Mouse (Mus musculus) gastrocnemius, postnatal 36 days (tissue): ENCODE measurements around the gene Gm49395. TPM values are rescaled to one million over a fixed set of nuclear protein-coding genes. Genes with fewer than 3 reads are reported as not detected.

Experiments
- DNase-seq, 2 experiments: peaks; one replicate each; pipeline ENCODE4 v3.0.0; 2022
- intact Hi-C: fragments of 180-260 bp; cut with DNase I; formaldehyde crosslinking; loops from one replicate; pipeline ENCODE4 v1.15.1; 2025
- total RNA-seq, 2 experiments: library from RNA; stranded (reverse); gene quantifications; 2 replicates each; pipeline ENCODE4 v1.2.3; 2021

Gene Gm49395
- total RNA-seq, 2 experiments from 2014 or later, result 1.0 to 3.8 TPM

DNA sequence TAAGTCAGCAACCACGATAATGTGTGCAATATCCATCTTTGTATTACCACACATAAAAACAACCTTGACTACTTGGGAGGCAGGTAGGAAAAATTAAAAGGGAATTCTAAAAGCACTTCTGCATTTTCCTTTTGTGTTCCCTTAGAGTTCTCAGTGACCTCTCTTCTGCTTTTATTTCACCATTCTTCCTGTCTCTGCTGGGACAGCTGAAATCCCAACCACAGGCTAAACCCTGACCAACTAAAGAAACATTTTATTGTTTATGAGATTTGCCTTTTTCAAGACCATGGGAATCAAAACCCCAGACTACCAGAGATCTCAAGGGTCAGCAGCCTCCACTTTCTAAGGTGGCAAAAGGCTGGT is 33.8 kb downstream of the Gm49395 start:
- intact Hi-C loops, result no loop called here
- DNase-seq, result no peak

DNA sequence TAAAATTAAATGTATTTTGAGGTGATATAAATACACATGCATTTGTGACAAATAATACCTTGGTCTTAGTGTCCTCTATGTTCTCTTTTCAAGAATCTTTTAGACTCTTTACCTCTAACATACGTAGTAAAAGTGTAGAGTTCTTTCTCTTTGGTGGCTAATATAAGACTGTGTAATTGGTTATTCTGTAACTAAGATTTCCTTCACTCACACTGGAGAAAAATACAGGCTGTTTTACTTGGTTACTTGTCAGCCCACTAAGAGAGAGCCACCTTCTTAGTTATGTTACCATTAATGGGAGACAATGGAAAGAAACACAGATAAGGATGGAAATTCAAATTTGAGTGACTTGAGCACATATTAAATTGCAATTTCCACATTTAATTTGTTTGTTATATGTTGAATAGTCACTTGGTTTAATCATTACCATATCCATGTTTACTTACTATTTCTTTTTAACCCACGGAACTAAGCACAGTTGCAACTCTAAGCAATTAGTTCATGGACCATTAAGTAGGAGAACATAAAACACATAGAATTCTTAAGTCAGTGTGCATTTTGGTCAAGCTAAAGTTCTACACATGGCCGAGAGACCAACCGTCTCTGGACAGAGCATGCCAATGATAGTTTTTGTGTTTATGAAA is 34.3 kb downstream of the Gm49395 start:
- DNase-seq, result no peak
- intact Hi-C loops, result no loop called here

DNA sequence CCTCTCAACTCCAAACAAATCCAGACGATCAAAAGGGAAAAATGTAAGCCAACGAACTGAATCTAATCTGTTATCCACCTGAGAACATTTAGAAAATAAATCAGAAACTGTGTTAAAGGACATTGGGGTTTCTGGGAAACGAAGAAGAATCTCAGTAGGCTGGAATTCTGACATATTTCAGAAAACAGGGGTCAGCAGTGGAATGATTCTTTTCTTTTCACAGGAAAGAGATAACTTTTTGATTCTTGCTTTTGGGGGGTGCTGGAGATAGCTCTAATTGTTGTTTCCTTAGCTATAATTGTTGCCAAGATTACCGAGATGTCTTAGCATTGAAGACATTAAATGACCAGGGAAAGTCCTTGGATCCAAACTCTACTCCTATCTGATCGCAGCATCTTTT is 44.2 kb downstream of the Gm49395 start:
- intact Hi-C loops, result no loop called here
- no peak for DNase-seq

DNA sequence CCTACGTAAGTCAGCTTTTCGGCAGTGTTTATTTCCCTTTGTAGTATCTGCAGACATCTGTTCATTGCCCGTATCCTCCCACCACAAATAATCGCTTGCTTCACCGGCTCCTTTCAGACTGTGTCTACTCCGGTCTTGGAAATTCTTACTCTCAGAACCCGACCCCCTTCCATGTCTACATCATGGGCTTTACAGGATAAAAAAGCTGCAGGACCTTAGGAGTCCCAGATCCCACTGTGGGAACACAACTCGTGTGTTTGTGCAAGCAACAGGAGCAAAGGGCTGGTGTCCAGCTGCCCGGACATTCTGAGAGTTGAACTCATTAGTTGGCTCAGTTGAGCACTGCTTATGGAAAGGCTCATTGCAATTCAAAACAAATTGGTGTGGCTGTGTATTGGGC is 46.9 kb downstream of the Gm49395 start:
- DNase-seq, result no peak
- intact Hi-C loops, result no loop called here

DNA sequence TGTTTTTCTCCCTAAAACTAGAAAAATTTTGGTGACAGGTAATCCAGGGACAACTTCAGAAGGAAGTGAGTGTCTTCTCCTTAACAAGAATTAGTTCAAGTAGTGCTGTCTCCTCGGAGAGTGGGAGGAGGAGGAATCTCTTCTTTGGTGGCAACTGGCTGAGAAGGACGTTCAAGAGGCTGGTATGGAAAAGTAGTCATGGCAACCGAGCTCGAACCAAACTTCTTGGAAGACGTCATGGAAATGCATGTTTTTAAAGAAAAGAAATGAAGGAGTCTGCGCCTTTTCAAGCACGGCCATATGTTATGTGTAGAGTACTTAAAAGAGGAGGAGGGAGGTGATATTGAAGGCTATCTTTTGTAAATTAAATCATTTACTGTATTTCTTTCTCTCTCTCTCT is 49.2 kb downstream of the Gm49395 start:
- DNase-seq, result no peak
- intact Hi-C loops, result no loop called here

DNA sequence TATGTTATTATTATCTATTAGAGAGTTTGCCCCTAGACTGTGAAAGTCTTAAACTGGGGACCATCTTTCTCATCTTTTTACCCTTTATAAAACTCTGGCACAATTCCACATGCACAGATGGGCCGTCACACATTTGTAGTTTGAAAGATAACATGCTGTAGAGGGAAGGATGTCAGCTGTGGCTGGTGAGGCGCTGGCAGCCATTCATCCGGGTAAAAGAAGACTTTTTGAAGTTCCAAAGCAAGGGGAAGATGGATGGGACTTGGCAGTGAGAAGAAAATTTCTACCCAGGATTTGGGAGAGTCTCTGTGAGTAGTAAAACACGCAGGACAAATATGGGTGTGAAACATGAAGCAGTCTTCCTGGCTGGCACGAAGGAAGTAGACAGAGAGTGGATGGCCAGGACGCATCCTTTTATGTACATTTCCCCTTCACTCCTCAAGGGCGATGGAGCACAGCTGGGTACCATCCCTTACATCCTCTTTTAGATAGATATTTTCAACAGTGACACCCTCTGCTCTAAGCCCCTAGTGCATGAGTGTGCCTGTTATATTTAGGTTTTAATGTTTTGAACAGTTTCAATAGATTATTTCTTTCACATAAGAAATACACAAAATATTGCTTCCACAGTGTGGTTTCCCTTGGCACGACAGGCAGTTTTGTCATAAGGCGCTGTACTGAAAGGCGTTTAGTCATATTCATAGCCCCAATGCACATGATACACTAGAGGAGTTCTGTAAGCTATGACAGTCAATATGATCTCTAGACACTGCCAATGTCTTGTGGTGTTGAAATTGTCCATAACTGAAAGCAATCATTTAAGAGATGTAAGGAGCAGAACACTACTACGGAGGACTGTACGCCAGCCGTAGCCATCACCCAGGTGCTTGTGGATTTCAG is 50.8 kb downstream of the Gm49395 start:
- intact Hi-C loops, result no loop called here
- no peak for DNase-seq

DNA sequence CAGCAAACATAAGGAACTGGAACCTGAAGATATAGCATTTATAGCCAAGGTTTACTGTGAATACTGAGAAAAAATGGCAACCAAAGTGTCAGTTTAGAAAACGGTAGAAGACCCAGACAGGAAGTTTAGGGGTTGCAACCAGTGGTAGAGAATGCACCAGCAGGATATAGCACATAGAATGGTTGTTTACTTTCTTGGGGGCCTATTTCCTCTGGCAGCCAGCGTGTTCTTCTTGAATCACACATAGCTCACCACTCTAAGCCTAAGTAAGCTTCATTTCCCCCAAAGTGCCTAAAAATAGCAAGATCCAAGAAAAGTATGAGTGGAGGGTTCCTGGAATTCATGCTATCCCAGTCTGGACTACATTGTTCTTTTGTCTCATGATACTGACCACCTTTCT is 59.1 kb downstream of the Gm49395 start:
- no peak for DNase-seq
- intact Hi-C loops, result no loop called here

DNA sequence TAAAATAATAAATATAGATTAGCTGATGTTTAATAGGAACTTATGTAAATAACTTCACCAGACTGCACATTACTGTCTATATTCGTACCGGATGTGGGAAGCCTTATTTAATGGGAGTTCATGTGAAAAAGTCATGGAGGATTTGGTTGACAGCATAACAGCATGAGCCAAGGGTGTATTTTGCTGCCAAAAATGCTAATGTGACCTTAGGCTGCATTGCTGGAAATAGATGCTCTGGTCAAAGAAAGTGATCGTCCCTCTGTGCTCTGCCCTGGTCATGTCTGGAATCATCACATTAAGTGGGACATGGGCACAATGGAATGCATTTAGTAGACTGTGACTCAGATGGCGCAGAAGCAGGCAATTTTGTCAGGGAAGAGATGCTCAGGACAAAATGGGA is 64.4 kb downstream of the Gm49395 start:
- DNase-seq, result no peak
- intact Hi-C loops, result no loop called here

DNA sequence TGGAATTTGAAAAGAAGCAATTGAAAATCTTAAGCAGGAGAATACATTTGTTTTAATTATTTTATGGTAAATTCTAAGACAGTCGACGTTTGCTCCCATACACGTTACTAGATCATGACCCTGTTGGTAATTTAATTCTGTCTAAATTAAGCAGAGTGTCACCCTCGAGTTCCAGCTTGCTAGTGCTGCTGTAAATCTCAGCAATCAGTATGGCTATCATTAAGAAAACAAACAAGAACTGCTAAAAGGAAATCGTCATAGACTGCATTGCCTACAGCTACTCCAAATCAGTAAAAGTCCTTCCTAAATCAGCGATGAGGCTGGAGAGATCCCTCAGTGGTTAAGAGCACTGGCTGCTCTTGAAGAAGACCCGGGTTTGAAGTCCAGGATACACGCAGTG is 66.3 kb downstream of the Gm49395 start:
- no peak for DNase-seq
- intact Hi-C loops, result no loop called here

DNA sequence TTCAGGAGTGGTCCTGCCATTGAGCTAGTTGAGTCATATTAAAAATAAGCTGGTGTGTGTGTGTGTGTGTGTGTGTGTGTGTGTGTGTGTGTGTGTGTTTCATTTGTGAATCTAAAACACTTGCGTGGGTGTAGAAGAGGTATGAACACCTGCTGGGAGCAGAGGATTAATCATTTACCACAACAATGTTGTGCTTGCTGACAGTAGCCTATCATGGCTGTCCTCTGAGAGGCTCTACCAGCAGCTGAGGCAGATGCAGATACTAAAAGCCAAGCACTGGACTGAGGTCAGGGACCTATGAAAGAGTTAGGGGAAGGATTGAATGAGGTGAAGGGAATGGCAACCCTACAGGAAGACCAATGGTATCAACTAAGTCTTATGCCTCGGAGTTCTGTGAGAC is 68.6 kb downstream of the Gm49395 start:
- DNase-seq, result no peak
- intact Hi-C loops, result no loop called here

DNA sequence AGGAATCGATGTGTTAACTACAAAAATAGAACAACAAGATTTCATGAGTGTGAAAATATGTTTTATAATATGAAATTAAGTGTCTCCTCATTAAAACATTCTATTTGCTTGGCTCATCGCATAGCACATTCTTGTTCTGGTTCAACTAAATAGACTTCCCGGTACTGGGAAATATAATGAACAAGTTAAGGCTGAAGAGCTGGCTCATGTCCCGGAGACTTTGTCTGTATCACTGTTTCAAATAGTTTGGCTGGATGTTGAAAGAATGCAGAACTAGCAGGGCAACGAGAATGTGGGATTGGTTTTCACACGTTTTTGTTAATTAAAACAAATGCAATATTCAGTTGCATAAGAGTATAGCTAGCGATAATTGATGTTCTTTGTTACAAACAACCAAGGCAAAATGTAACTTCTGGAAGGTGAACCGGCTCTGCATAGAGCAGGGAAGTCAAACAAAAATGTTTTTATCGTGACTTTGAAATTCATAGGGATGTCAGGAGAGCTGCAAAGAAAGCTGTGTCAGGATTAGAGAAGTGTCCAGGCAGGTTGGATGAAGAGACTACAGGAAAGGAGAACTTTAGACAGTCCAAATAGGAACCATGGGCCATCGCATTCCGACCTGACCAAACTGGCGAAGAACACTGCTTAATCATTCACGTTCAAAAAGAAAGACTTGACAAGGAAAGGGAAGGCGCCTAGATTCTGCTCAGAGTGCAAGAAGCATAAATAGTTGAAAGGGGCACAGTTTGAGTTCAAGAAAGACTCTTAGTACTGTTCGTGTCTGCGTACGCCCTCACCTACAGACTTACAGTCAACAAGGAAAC is 70.3 kb downstream of the Gm49395 start:
- intact Hi-C loops, result no loop called here

DNA sequence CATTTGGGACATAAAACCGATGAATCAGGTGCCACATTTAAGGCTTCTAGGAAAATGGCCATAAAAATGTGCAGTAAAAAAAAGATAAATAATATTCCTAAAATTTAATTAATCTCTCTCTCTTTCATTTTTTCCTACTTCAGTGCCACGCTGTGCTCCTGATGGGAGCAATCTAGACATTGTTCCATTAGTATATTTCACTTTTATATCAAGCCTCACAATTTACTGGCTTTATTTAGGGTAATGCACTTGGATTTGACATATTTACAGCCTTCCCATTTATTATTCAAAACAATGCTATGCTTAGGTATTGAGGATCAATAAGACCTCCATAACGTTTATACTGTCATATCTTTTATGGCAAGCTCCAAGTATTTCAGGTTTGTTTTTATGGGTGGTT is 76.3 kb downstream of the Gm49395 start:
- intact Hi-C loops, result no loop called here

More for the DNA sequence above, 70.3 kb downstream of the Gm49395 start:
- no peak for DNase-seq

DNA sequence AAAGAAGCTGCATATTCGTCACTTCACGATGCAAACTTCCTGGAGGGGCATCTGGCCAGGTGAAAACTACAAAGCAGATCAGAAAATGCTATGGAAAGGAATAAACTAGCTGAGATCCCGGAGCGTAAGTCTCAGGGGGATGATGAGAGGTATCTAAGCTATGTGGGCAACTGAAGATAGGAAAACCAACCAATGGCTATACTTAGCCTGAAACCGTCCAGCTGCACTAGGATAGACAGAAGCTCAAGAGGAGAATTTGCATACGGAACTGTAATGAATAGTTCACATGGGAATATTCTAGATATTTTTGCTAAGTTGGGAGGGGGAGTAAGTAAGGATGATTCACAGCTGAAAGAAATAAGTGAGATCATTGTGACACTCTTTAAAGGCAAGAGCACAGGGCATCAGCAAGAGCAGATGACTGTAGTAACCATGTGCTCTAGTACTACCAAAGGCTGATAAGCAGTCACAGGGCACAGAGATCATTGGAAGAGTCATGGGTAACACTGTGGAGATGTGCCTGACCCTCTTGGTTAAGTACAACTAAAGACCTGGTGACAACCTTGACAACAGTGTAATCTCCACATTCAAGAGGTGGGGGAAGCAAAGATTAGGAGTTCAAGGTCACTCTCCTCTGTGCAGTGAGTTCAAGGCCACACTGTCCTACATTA is 79.5 kb downstream of the Gm49395 start:
- intact Hi-C loops, result no loop called here
- no peak for DNase-seq

More for the DNA sequence above, 76.3 kb downstream of the Gm49395 start:
- no peak for DNase-seq

DNA sequence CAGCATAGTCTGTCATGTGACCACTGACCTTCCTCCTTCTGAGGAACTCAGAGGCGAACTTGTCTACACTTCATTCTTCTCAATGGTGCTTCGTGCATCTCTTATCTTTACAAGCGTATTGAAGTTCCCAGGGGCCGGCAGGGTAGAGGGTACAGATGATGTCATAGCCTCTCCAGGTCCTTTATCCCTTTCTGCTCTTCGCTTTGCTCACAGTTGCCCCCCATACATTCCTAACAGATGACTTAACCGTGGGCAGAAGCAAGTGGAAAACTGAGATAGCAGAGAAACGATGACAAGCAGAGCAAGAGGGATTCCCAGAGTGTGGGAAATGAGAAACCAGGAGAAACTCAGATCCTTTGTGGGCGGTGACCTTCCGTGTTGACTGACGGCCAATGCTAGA is 80.3 kb downstream of the Gm49395 start:
- DNase-seq, result no peak
- intact Hi-C loops, result no loop called here

DNA sequence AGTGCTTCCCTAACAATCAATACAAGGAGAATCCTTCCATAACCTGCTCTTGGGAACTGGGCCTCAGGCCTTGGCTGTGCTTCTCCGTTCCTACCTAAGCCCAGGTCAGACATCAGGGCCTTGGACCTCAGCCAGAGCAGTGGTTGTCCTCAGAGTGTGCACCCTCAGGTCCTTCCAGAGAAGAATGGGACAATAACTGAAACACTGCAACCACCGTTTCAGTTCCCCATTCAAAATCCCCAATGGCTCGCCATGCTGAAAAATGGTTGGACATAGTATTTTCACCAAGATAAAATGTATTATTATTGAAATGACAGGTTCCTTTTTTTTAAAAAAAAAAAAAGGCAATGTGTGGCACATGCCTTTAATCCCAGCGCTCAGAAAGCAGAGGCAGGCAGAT is 81.0 kb downstream of the Gm49395 start:
- no peak for DNase-seq
- intact Hi-C loops, result no loop called here

DNA sequence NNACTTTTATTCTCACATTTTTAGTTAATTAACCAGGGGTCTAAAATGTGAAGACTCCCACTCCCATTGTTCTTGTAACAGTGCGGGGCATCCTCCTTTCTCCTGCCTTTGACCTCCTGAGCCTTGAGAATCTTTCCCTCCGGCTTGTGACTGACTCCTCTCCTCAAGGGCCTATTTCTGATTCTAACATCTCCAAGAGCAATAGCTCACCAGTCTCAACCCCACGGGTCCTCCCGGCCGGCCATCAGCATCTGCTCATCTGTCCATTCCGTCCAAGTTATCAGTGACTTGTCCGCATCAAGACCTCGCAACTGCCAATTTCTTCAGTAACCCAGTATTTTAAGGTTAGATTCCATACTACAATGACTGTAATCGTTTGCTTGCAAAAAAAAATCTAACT is 84.2 kb downstream of the Gm49395 start:
- no peak for DNase-seq
- intact Hi-C loops, result no loop called here

DNA sequence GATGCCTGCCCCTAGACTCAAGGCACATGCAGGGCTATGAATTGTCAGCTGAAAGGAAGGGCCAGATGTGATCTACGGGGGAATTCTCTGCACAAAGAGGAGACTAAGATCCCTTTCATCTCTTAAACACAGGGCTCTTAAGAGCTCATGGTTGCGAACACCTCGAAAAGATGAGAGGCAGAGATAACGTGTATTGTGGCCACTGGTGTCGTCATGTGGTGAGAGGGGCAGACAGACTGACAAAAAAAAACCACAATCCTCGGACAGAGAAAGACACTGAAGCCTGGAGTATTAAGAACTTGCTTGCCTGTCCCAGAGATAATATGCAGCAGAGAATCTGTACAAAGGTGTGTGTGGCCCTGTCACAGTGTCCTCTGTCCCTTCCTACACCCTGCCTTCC is 90.2 kb downstream of the Gm49395 start:
- intact Hi-C loops, result no loop called here
- no peak for DNase-seq

DNA sequence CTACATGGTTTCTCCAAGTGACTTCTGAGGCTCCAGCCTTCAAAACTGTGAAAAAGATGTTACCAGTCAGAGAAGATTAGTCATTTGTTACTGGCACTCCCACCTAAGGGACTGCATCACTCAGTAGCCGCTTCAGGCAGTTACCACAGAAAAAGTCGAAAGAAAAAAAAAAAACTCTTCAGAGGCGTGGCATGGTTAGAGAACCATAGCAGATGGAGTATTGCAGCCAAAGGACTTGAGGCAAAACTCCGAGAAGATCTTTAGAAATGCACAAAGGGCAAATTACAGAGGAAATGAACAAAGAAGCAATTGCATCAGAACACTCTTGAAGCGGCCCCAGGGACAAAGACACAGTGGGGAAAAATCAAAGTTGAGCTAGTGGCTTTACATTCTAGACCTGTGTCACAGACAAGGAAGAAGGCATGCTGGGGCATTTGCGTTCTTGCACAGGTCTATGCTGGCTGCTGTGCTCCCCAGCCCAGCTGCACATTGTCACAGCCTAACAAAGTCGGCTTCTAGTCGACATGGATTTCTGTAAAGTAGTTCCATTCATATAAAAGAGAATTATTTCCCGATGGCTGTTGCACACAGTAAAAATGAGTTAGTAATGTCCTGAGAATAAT is 95.4 kb downstream of the Gm49395 start:
- no peak for DNase-seq
- intact Hi-C loops, result no loop called here

DNA sequence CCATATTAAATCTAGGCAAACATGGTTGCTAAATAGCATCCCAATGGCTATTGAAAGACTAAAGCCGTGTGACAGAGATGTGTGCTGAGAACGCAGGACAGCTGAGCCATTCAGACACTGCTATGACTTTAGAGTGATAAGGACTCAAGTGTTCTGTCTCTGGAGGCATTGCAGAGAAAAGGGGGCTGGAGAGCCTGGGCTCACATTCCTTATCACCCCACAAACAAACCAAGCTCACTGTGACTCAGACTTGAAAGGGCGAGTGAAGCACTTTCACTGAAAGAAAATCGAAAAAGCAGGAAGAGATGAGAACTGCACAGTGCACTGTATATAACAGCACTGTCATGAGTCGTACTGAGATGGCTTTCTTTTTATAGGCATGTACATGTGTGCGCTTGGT is 96.4 kb downstream of the Gm49395 start:
- intact Hi-C loops, result no loop called here
- DNase-seq, result no peak

DNA sequence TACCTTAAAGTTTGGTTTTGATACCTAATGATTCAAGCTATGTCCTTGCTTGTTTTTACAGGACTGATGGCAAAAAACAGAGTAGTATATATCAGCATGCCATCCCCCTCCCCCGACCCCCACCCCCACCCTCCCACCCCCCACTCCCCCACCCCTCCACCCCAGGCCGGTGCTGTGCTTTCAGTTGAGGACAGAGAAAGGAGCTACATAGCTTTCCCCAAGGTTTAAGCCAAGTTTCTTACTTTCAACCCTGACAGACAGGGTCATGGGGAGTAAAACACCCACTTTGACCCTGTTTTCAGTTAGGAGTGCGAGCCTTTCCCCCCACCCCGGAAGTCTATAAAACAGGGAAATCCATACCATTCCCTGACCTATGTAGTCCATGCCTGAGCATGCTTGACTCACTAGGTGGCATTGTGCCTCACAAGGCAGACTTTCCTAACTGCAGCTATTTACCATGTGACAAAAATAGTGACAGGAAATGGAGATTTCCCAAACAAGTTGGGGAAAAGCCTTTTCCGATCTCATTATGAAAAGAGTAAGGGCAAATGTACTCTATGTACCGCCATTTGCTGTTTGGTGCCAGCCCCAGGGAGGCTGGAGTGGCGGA is 98.2 kb downstream of the Gm49395 start:
- no peak for DNase-seq
- intact Hi-C loops, result no loop called here
